Mouse (Mus musculus): ENCODE data around the gene Scgb2a2.
"Not testable (repeated sequence)": the region's sequence is repeated elsewhere in the genome, so short reads cannot be mapped to it uniquely, and the experiment has no call there.

Gene Scgb2a2
- long read RNA-seq, experiment 1: 0 reads
- long read RNA-seq, experiment 2: 0 reads

DNA sequence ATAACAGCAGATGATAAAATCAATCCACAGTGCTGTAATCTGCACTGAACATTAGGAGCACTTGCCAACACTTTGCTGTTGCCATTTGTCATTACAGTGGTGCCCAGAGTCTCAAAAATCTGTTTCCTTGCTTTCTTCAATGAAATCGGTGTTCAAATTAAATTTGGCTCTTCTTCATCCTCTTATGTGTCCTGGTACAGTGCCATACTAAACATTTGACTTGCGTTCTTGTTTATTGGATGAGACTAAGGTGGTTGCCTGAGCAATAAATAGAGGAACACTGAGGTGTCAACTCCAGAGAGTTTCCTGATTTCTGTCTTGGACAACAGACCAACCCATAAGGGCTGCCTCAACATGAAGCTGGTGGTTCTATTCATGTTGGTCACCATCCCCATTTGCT, at the start of gene Scgb2a2:
TSS of gene Scgb2a2 (plus strand) at position 301 of the 400 bp plus-strand sequence.
- intact Hi-C loops (cut with DNase I): no loop called here

DNA sequence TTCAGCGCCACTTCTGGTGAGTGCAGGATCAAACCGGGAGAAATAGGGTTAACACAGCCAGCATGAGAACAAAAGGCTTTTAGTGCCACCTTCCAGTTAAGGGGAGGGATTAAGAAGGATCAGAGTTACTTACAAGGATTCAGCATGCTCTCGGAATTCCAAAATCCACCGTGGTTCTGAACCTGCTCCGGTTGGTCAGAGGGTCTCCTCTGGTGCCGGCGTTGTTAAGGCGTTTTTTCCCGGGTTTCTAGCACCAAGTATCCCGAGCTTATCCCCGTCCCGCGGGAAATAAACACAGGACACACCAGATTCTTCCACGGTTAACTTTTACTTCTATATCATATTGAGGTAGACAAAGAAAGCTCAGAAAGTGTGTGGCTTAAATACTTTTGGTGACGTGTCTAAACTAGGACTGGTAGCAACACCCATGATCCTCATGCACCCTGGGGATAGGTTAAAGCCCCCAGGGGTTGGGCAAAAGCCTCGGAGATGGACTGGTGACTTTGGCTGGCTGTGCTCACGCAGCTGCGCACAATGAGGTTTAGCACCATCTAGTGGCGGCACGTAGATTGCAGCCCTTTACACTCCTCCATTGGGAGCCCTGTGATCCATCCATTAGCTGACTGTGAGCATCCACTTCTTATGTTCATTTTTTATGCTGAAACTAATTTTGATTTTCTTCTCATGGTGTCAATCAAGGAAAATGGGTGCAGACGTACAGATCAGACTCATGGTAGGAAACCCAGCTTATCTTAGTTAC, 10.6 kb upstream of the Scgb2a2 start:
- intact Hi-C loops (cut with DNase I): not testable (repeated sequence)

DNA sequence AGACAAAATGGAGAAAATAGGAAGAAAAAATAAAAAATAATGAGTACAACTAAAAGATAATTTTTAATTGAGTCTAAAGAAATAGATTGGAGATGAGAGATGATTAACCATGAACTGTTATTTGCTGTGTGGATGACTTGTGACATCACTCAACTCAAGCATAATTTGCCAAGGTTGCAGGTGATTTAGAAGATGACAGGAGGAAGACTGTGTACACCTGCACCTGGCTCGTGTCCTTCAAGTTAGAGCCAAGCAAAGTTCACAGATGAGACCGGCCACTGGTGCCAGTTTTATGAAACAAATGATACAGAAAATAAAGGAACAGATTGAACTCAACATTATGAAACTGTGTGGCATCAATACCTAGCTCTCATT, 10.0 kb upstream of the Scgb2a2 start:
- intact Hi-C loops (cut with DNase I): no loop called here

GRCm38 (mm10) chr19:9849368-9850075, 2.2 kb downstream of the Scgb2a2 start:
- intact Hi-C loops (cut with DNase I): not testable (repeated sequence)

DNA sequence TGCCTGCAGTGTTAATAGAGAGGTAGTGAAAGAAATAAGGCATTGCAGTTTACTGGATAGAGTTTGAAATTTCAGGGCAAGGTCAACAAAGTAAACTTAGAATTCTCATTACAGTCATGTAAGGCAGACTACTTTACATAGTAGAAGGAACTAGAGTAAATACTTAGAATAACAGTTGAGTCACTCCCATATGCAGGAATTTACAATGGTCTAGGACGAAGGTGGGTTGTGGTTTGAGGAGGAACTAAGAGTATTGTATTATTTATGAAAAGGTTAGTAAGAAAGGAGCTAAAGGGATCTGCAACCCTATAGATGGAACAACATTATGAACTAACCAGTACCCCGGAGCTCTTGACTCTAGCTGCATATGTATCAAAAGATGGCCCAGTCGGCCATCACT, 13.5 kb downstream of the Scgb2a2 start:
- intact Hi-C loops (cut with DNase I): not testable (repeated sequence)

DNA sequence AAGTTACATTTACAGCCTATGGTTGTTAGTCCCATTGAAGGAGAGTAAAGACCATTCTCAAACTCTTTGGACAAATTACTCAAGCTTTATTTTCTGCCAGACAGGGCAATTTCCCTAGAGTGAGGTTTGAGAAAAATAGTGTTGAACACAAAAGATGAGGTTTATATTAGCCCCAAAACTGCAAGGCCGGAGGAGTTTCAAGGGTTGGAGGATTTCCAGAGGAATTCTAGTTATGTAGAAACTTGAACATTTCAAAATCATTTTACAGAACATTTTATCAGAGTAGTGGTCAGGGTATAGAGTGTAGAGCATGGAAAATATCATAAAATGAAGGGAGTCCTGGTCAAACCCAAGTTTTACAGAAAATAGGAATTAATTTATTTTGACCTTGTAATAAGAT, 17.5 kb downstream of the Scgb2a2 start:
- intact Hi-C loops (cut with DNase I): no loop called here

DNA sequence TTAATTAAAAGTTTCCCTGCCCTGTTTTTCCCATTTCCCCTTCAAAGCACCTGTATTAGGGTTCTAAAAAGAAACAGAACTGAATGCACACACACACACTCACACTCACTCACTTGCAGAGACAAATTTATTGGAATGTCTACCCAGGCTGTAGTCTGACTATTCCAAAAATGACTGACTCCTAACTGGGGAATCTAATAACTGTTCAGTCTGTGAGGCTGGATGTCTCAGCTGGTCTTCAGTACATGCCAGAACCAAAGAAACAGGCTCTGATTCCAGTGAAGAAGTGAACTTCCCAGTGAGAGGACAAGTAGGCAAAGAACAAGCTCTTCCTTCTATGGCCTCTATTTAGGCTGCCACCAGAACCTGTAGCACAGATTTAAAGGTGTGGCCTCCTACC, 18.1 kb downstream of the Scgb2a2 start:
- intact Hi-C loops (cut with DNase I): no loop called here

DNA sequence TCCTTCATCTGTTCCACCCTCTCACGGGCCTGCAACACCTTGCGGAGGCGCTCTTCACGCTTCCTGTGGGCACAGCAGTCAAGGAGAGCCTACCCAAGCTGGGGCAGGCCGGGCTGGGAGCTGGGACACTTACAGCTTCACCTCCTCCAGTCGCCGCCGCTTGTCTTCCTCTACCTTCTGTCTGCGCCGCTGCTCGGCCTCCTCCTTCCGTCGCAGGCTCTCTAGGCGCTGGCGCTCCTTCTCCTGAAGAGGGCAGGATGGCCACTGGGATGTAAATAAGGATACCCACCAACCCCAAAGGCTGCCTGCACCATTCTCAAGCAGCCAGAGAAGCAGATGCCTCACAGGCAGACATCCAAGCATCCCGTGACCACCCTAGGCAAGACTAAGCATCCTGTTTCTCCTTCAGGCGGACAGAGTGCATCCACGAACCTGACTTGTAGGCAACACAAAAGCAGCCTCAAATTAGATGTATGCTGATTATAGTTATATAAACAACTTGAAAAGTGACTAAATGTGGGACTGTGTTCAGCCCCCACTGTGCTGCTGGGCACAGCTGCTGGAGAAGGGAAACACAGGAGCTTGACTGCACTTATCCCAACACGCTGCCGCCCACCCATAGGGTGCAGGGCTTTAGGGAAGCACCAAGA, 30.9 kb downstream of the Scgb2a2 start:
- intact Hi-C loops (cut with DNase I): no loop called here

- intact Hi-C loops (cut with DNase I): no loop called here
These were observed 39.0 kb downstream of the Scgb2a2 start for GRCm38 (mm10) chr19:9886348-9886747.

GRCm38 (mm10) chr19:9886771-9887170, 39.4 kb downstream of the Scgb2a2 start:
- intact Hi-C loops (cut with DNase I): no loop called here

DNA sequence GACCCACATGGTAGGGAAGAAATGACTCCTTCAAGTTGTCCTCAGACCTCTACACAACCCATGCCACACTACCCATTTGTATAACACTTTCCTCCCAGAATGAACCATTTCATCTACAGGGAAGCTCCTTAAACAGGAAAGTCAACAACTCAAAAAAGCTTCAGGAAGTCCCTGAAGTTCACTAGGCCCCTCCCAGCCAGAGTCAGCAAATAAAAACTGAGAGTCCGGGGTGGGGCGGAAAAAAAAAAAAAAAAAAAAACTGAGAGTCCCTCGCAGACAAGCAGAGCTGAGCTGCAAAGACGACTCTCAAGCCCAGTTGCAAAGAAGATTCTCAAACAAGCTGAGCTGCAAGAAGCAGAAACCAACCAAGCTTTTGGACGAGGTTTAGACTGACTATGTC, 48.7 kb downstream of the Scgb2a2 start:
- intact Hi-C loops (cut with DNase I): no loop called here

DNA sequence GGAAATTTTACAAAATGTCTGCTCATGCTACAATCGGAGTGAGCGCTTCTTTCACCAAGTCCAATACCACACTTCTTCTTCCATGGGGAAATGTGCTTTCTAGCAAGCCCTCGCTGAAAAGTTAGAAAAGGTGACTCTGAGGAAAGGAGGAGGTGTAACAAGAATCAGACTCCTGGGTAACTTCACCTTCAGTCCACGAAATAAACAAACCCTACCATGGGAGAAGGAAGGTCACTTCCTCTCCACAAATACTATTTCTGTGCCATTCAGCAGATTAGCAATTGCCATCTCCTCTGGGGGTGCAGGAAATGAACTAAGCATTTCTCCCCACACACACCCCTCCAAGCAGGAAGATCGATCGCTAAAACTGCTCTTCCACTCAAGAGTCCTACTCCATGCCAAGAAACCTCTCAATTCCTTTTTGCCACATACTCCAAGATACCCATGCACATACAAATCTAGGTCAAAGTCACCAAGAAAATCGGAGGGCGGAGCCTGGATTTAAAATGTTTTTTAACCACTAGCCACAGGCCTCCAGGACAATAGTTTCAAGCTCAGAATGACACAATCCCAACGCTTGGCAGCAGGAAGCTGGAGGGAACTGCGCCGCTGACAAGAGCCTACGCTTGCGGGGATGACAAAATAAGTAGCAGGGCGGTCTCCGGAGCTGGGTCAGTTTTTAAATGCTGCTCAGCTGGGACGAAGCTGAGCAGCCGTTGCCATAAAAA, 51.1 kb downstream of the Scgb2a2 start:
- intact Hi-C loops (cut with DNase I): no loop called here

DNA sequence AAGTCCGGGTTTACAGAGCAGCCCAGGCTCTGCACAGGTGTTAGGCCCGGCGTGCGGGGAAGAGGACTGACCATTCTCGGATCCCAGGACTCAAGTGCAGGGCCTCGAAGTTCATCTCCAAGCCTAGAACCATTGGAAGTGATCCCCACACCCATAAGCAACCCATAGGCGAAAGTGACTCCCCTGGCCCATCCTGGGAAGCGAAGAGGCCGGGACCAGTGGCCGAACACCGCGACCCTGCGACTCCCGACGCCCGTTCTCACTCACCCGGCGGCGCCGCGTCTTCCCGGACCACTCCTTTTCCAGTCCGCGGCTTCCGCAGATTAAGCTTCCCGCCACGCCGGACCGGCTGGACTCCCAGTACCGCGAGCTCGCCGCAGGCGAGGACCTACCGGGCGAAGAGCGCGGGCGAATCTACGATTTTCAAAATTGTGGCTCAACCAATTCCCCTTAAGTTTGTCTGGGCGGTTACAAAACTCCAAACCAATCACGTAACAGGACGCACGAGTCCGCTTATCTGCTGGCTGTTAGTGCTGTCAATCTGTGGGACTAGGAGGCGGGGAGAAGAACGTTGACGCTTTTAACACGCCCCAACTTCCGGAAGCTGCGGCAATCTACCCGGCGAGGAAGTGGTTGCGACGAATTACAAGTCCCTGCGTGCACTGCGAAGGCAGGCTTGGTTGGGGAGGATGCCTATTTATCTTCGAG, 51.9 kb downstream of the Scgb2a2 start, which contains the start of gene Incenp:
TSS of gene Incenp (minus strand) at position 480 of the 708 bp plus-strand sequence.
- intact Hi-C loops (cut with DNase I): no loop called here

DNA sequence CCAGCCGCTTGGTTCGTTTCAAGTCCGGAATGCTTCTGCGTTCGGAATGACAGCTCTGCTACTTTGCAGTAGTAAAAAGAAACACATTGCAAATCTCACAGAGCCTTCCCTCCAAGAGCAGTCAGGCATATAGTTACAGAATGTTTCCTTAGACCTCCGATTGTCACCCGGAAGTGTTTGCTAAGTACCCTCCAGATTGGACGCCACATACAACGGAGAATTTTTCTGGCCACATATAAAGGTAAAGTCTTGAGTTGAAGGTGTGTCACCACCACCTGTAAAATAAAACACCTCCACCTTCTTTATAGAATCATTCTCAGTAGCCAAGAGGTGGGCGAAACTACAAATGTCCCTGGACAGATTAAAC, 52.4 kb downstream of the Scgb2a2 start:
- intact Hi-C loops (cut with DNase I): no loop called here

GRCm38 (mm10) chr19:9900696-9901095, 53.3 kb downstream of the Scgb2a2 start:
- intact Hi-C loops (cut with DNase I): not testable (repeated sequence)

Small RNA genes within 50 kb of the gene (microRNA-seq; reads per million reads assigned to microRNA genes)
- gene Gm22369: 0 reads per million in 2 experiments
